Mouse (Mus musculus): ENCODE data around the gene Aifm1. TPM values are rescaled to one million over a fixed set of nuclear protein-coding genes. Genes with fewer than 3 reads are reported as not detected.

The Aifm1 gene
- total RNA-seq (2015) (86.4 and 93.7 TPM in 2 replicates), total RNA-seq (2017) (85.2 and 105 TPM in 2 replicates)

GRCm38 (mm10) chrX:48513166-48513807, at the start of gene Aifm1:
TSS of gene Aifm1 (minus strand) at chrX:48513563.
- peak; percentile 97 for ATAC-seq (replicated peaks; ENCODE audit: poor library complexity)

DNA sequence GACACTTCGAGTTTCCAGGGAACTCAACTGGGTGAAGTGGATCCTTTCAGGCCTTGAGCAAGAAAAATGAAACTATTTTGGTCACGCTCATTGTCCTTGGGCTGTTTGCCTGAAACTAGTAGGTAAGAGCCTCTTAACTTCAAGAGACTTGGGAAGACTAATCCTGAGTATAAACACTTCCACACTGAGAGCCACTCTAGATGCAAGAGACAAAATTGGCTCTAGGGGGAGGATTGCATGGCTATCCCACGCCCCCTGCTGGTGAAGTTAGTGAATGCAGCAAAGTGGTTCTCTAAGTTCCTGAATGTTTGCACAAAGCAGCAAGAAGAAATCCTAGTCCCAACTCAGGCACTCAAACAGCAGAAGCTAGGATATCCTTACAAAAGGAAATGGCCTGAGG, 18.8 kb upstream of the Aifm1 start:
- peak; percentile 86 for ATAC-seq (replicated peaks; ENCODE audit: poor library complexity)

- ATAC-seq (replicated peaks; ENCODE audit: poor library complexity) = peak; percentile 43
These were observed 13.1 kb upstream of the Aifm1 start for GRCm38 (mm10) chrX:48526435-48526834.

GRCm38 (mm10) chrX:48525866-48526265, 12.5 kb upstream of the Aifm1 start:
- no peak for ATAC-seq (replicated peaks; ENCODE audit: poor library complexity)

- peak; percentile 67 for ATAC-seq (replicated peaks; ENCODE audit: poor library complexity)
These were observed 12.0 kb upstream of the Aifm1 start for GRCm38 (mm10) chrX:48525332-48525731.

DNA sequence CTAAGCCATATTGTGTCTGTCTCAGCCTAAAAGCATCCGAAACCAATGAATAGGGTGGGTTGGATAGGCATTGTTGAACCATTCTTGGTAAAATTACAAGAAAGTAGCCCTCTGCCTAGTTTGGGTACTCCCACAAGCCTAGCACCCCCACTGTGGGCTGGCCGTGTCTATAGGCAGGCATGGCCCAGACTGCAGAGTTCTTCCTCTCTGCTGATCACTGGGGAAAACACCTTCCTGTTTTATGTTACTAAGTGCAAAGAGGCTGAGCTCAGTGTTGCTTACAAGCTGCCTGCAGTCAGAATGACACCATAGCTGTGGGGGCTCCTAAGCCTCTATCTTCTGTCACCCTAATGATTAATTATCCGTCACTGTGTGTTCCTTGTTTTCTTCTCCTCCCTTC, 10.1 kb upstream of the Aifm1 start:
- ATAC-seq (replicated peaks; ENCODE audit: poor library complexity) = peak; percentile 53

DNA sequence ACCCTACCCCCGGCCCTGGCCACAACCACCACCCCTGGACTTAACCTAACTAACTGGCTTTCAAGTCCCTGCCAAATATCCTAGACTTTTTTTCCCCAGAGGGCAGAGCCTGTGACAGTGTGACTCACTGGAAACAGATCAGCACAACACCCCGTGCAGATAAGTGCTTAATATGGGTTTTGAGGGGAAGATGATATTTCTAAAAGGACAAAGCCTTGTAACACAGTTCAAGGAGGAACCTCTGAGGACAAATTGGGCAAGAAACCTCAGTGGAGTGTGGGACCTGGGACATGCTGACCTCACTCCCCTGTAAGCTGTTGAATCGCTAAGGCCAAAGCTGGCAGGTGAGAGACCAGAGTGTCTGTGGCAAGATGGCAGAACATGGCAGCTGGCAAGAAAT, 8.3 kb upstream of the Aifm1 start:
- no peak; the same call in 1 of the 2 replicates for ATAC-seq (replicated peaks; ENCODE audit: poor library complexity)

DNA sequence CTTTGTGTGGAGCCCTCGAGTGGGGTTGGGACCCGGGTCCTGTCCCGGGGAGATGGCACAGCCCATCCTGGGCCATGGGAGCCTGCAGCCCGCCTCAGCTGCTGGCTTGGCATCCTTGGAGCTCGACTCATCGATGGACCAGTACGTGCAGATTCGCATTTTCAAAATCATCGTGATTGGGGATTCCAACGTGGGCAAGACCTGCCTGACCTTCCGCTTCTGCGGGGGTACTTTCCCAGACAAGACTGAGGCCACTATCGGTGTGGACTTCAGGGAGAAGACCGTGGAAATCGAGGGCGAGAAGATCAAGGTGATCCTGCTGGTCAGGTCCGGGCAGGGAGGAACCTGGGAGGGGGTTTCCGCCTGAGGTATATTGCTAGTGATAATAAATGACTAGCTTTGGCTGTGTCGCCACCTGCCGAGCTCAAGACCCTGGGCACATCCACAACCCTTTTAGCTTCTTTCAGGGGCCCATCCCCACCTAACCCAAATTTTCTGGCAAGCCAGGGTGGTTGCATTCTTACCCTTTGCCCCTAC, 6.3 kb upstream of the Aifm1 start:
- ATAC-seq (replicated peaks; ENCODE audit: poor library complexity) = no peak

DNA sequence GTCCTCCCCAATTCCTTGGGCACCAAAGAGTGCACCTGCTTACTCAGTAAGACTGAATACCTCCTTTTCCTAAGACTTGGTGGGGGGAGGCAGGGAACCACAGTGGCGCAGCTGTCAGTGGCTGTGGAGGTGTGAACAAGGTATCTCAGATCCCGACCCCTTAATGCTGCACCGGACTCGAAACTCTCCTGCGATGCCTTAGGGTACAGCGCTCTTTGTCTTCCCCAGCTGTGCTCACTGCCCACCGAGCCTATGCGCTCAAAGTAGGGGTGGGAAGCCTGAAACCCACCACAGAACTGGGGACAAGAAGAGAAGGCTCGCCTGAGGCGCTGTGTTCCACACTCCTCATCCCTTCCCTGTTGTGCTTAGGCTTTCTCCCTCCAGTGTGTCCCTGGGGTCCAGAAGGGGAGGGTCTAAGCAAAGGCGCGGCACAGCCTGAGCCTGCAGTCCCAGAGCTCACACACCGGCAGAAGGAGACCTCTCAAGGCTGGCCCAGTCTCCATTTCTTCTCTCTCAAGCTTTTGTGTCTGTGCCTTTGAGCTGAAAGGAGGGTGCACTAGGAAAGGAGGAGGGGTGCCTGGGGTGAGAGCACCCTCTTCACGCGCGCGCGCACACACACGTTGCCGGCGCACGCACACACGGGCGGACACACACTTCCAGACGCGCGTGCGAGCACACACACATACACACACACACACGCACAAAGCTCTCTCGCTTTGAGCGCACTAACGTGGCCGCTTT, 5.6 kb upstream of the Aifm1 start, which contains the start of gene Rab33a:
Gene Rab33a (plus strand): TSS at position 478 of the 741 bp plus-strand sequence.
- peak; percentile 52 for ATAC-seq (replicated peaks; ENCODE audit: poor library complexity)

GRCm38 (mm10) chrX:48518211-48518807, 4.9 kb upstream of the Aifm1 start:
- ATAC-seq (replicated peaks; ENCODE audit: poor library complexity) = peak; percentile 32; the same call in 1 of the 2 replicates

DNA sequence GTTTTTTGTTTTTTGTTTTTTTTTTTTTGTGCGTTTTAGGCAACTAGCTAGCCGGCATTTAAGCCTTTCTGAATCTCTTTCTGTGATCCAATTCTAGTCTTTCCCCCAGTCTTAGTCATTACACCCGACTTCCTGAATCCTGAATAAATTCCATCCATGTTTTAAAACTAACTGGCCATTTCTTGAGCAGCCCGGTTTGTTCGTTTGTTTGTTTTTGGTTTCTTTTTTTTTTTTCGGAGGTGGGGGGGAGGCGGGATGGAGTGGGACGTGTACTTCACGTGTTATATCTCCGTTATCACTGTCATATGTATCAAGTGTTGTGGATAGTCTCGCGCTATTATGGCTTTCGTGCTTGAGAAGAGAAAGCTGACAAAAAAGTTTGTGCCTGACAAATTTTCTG, 461 bp upstream of the Aifm1 start:
- ATAC-seq (replicated peaks; ENCODE audit: poor library complexity) = peak; percentile 67

DNA sequence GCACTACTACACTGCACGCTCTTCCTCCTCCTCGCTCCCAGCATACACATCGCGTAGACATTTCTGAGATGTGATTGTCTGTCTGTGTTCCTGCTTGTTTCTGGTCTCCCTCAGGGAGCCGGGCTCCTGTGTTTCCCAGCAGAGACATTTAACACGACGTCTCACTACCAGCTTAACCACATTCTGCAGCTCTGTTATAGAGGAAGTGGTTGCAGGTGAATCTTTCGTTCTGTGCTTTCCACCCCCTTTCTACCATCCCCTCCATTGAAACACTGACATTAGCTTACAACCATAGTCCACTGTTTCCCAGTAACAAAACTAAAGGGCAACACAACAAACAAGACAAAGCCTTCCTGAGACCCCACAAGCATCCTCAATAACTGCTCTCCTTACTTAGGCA, 19.6 kb downstream of the Aifm1 start:
- ATAC-seq (replicated peaks; ENCODE audit: poor library complexity) = no peak

DNA sequence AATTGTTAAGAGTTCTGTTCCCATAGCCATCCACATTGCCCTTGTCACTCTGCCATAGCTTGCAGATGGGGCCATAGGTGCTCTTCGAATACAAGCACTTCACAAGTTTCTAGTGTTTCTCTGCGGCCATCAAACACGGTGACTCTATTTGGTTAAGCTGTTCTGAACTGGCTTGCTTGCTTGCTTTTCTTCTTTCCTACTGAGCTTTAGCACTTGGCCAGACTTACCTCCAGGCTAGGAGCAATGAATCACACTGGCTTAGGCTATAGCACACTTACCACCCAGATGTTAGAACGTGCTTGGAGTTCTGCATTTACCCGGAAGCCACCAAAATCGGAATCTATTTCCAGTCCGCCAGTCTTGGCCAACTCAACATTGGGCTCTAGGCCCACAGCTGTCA, 31.7 kb downstream of the Aifm1 start:
- no peak for ATAC-seq (replicated peaks; ENCODE audit: poor library complexity)

DNA sequence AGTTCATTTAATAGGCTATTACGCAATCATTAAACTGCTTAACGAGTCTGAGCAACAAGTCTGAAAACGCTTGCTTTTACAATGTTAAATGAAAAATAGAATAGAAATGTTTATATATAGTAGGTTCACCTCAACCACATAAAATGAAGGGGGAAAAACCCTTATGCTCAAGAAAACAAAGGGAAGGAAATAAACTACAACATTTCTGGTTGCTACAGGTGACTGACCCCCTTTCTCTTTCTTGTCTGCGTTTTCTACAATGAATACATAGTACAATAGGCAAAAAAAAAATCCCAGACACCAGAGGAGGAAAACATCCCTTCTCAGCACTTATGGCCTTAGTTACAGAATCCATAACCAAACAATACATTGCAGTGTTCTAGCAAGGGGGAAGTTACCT, 32.3 kb downstream of the Aifm1 start:
- no peak for ATAC-seq (replicated peaks; ENCODE audit: poor library complexity)

DNA sequence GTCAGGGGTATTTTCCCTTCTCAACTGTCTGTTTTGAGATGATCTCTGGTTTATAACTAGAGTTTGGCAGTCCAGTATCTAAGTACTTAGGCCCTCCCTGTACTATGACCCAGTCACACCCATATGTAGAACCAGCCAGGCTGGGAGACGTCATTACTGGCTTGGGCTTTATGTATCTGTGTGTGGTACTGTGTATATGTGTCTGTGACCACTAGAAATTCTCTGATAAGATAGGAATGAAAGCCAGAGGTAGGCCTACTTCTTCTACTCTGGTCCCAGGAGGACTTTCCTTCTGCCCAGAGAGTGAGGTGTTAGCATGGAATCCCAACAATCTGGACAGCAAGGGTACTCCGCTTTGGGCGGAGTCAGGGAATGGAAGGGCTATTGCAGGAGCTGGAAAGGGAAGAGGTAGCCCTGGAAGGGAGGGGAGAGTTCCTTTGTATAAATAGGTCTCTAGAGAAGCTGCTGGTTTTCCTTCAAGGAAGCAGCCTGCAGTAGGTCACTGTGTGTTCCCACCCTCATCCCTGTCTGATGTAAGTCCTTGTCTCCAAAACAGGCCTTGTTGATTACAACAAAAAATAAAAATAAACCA, 45.9 kb downstream of the Aifm1 start:
- no peak for ATAC-seq (replicated peaks; ENCODE audit: poor library complexity)

- ATAC-seq (replicated peaks; ENCODE audit: poor library complexity) = no peak
These were observed 47.2 kb downstream of the Aifm1 start for GRCm38 (mm10) chrX:48466174-48466573.

GRCm38 (mm10) chrX:48464436-48464835, 48.9 kb downstream of the Aifm1 start:
- ATAC-seq (replicated peaks; ENCODE audit: poor library complexity) = no peak

DNA sequence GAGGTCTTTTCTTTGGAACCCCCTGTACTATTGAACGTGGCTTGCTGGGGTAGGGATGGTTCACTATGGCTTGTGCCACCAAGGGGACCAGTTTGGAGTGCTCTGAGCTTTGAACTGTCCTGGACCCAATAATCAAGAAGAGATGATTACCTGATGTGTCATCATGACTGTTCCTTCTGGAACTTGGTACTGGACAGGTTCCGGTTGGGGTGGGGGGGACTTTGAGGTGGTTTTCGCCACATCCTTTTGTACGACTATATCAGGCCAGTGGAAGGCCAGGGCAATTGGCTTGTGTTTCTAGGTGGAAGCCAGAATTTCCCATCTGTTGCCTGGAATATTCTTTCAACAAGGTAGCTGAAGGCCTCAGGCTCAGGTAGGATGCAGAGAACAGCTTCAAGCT, 49.7 kb downstream of the Aifm1 start:
- ATAC-seq (replicated peaks; ENCODE audit: poor library complexity) = no peak

GRCm38 (mm10) chrX:48462754-48463507, 50.4 kb downstream of the Aifm1 start, which contains the start of gene Elf4:
TSS of gene Elf4 (minus strand) at chrX:48463132.
- ATAC-seq (replicated peaks; ENCODE audit: poor library complexity) = peak; percentile 93

DNA sequence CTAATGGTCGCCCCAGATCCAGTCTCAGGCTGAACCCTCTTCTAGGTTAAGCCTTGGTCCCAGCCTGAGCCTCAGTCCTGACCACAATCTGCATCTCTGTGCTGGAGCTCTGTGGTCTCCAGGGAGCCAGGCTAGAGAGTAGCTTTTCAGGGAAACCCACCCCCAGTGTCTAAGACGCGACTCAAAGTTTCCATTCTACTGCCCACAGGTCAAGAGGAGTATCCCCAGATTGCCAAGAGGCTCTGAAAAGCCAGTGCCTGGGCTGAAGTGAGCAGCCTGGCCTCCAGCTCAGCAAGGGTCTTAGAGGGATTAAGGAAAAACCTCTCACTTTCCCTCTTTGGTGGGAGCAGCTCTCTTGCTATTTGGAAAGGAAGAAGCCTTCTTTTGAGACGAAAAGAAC, 51.1 kb downstream of the Aifm1 start:
- no peak for ATAC-seq (replicated peaks; ENCODE audit: poor library complexity)

- ATAC-seq (replicated peaks; ENCODE audit: poor library complexity) = no peak
These were observed 52.4 kb downstream of the Aifm1 start for GRCm38 (mm10) chrX:48461006-48461405.

All from megakaryocyte progenitor cell, adult 5-6 weeks (primary cell).